Mouse (Mus musculus): ENCODE data around the gene Snrnp70. TPM values are rescaled to one million over a fixed set of nuclear protein-coding genes. Genes with fewer than 3 reads are reported as not detected.
A peak's percentile ranks its signal among the peaks of the same experiment; 100 is the strongest.

Gene Snrnp70
- polyA plus RNA-seq, 1 experiment = 807 TPM

GRCm38 (mm10) chr7:45353041-45353440 is 42.5 kb downstream of the Snrnp70 start:
- Histone ChIP-seq H3K27me3 (ENCODE audit: control insufficient read depth, insufficient read depth, low read length) (no peaks in the 10 kb centered on the region), H3K4me1 (ENCODE audit: control insufficient read depth, insufficient read depth, low read length) (no peaks in the 10 kb centered on the region), H3K4me3 (replicated peaks; ENCODE audit: insufficient read depth, low read depth, low read length) (no peak overlapping the region), H3K27ac (ENCODE audit: insufficient read depth, low read length) (no peak overlapping the region)
- no peak for TF ChIP-seq CTCF (IDR thresholded peaks at IDR 0.05; ENCODE audit: borderline replicate concordance, insufficient read depth, low read depth, low read length)
- TF ChIP-seq POLR2A (IDR thresholded peaks at IDR 0.05; ENCODE audit: borderline replicate concordance, insufficient read depth, low read length) = no peak
- WGBS = 41% methylated on average over 5 of the region's 5 CpGs
- DNase-seq = no peak

- no peak overlapping the region for H3K4me3 ChIP-seq (replicated peaks; ENCODE audit: insufficient read depth, low read depth, low read length)
- no peaks in the 10 kb centered on the region for H3K27me3 ChIP-seq (ENCODE audit: control insufficient read depth, insufficient read depth, low read length)
- no peaks in the 10 kb centered on the region for H3K4me1 ChIP-seq (ENCODE audit: control insufficient read depth, insufficient read depth, low read length)
- no peak overlapping the region for H3K27ac ChIP-seq (ENCODE audit: insufficient read depth, low read length)
- no peak for DNase-seq
- 70% methylated on average over 13 of the region's 13 CpGs for WGBS
- TF ChIP-seq CTCF (IDR thresholded peaks at IDR 0.05; ENCODE audit: borderline replicate concordance, insufficient read depth, low read depth, low read length) (no peak), POLR2A (IDR thresholded peaks at IDR 0.05; ENCODE audit: borderline replicate concordance, insufficient read depth, low read length) (no peak)
These were observed 48.6 kb downstream of the Snrnp70 start for GRCm38 (mm10) chr7:45346905-45347304.

- no peak overlapping the region for H3K4me3 ChIP-seq (replicated peaks; ENCODE audit: insufficient read depth, low read depth, low read length)
- no peaks in the 10 kb centered on the region for H3K27me3 ChIP-seq (ENCODE audit: control insufficient read depth, insufficient read depth, low read length)
- WGBS = 43% methylated on average over 13 of the region's 13 CpGs
- H3K4me1 ChIP-seq (ENCODE audit: control insufficient read depth, insufficient read depth, low read length) = no peaks in the 10 kb centered on the region; the same call in 1 of the 2 replicates
- H3K27ac ChIP-seq (ENCODE audit: insufficient read depth, low read length) = no peak overlapping the region
- DNase-seq = no peak
- TF ChIP-seq POLR2A (IDR thresholded peaks at IDR 0.05; ENCODE audit: borderline replicate concordance, insufficient read depth, low read length) = no peak
- peak; percentile 29; the same call in 1 of the 2 replicates for TF ChIP-seq CTCF (IDR thresholded peaks at IDR 0.05; ENCODE audit: borderline replicate concordance, insufficient read depth, low read depth, low read length)
These were observed 52.0 kb downstream of the Snrnp70 start for GRCm38 (mm10) chr7:45343543-45343942.

- TF ChIP-seq POLR2A (IDR thresholded peaks at IDR 0.05; ENCODE audit: borderline replicate concordance, insufficient read depth, low read length) (no peak), CTCF (IDR thresholded peaks at IDR 0.05; ENCODE audit: borderline replicate concordance, insufficient read depth, low read depth, low read length) (no peak)
- 90% methylated on average over 11 of the region's 11 CpGs for WGBS
These were observed 53.5 kb downstream of the Snrnp70 start for GRCm38 (mm10) chr7:45342081-45342480.

GRCm38 (mm10) chr7:45341303-45341702 is 54.2 kb downstream of the Snrnp70 start:
- WGBS = 11% methylated on average over 8 of the region's 8 CpGs
- DNase-seq = peak; percentile 49 to 61
- Histone ChIP-seq H3K4me1 (ENCODE audit: control insufficient read depth, insufficient read depth, low read length) (peaks cover 6% of the 10 kb centered on the region), H3K27ac (ENCODE audit: insufficient read depth, low read length) (no peak overlapping the region), H3K27me3 (ENCODE audit: control insufficient read depth, insufficient read depth, low read length) (no peaks in the 10 kb centered on the region), H3K4me3 (replicated peaks; ENCODE audit: insufficient read depth, low read depth, low read length) (no peak overlapping the region)
- no peak for TF ChIP-seq POLR2A (IDR thresholded peaks at IDR 0.05; ENCODE audit: borderline replicate concordance, insufficient read depth, low read length)
- peak; percentile 58; the same call in 1 of the 2 replicates for TF ChIP-seq CTCF (IDR thresholded peaks at IDR 0.05; ENCODE audit: borderline replicate concordance, insufficient read depth, low read depth, low read length)

More at GRCm38 (mm10) chr7:45342081-45342480, 53.5 kb downstream of the Snrnp70 start:
- Histone ChIP-seq H3K27me3 (ENCODE audit: control insufficient read depth, insufficient read depth, low read length) (no peaks in the 10 kb centered on the region), H3K4me1 (ENCODE audit: control insufficient read depth, insufficient read depth, low read length) (peaks cover 6% of the 10 kb centered on the region), H3K4me3 (replicated peaks; ENCODE audit: insufficient read depth, low read depth, low read length) (no peak overlapping the region), H3K27ac (ENCODE audit: insufficient read depth, low read length) (no peak overlapping the region)
- DNase-seq = no peak

- no peak overlapping the region for H3K4me3 ChIP-seq (replicated peaks; ENCODE audit: insufficient read depth, low read depth, low read length)
- H3K4me1 ChIP-seq (ENCODE audit: control insufficient read depth, insufficient read depth, low read length) = peaks cover 6% of the 10 kb centered on the region
- DNase-seq = no peak
- TF ChIP-seq POLR2A (IDR thresholded peaks at IDR 0.05; ENCODE audit: borderline replicate concordance, insufficient read depth, low read length) (no peak), CTCF (IDR thresholded peaks at IDR 0.05; ENCODE audit: borderline replicate concordance, insufficient read depth, low read depth, low read length) (no peak)
- no peaks in the 10 kb centered on the region for H3K27me3 ChIP-seq (ENCODE audit: control insufficient read depth, insufficient read depth, low read length)
- WGBS = 46% methylated on average over 11 of the region's 11 CpGs
- no peak overlapping the region for H3K27ac ChIP-seq (ENCODE audit: insufficient read depth, low read length)
These were observed 54.9 kb downstream of the Snrnp70 start for GRCm38 (mm10) chr7:45340669-45341068.

- Histone ChIP-seq H3K4me1 (ENCODE audit: control insufficient read depth, insufficient read depth, low read length) (peaks cover 6% of the 10 kb centered on the region), H3K4me3 (replicated peaks; ENCODE audit: insufficient read depth, low read depth, low read length) (peak overlapping the region; percentile 61), H3K27me3 (ENCODE audit: control insufficient read depth, insufficient read depth, low read length) (no peaks in the 10 kb centered on the region), H3K27ac (ENCODE audit: insufficient read depth, low read length) (0 out of 2 replicates have a peak overlapping the region, but pooled peaks have one; percentile 26)
- no peak for DNase-seq
- TF ChIP-seq POLR2A (IDR thresholded peaks at IDR 0.05; ENCODE audit: borderline replicate concordance, insufficient read depth, low read length) (no peak), CTCF (IDR thresholded peaks at IDR 0.05; ENCODE audit: borderline replicate concordance, insufficient read depth, low read depth, low read length) (no peak)
- 33% methylated on average over 11 of the region's 11 CpGs for WGBS
These were observed 55.5 kb downstream of the Snrnp70 start for GRCm38 (mm10) chr7:45340066-45340442.

- H3K27me3 ChIP-seq (ENCODE audit: control insufficient read depth, insufficient read depth, low read length) = no peaks in the 10 kb centered on the region
- TF ChIP-seq CTCF (IDR thresholded peaks at IDR 0.05; ENCODE audit: borderline replicate concordance, insufficient read depth, low read depth, low read length) (peak; percentile 22; the same call in 1 of the 2 replicates), POLR2A (IDR thresholded peaks at IDR 0.05; ENCODE audit: borderline replicate concordance, insufficient read depth, low read length) (no peak)
- 6% methylated on average over 39 of the region's 39 CpGs for WGBS
- peak overlapping the region; percentile 61 for H3K4me3 ChIP-seq (replicated peaks; ENCODE audit: insufficient read depth, low read depth, low read length)
- peak; percentile 69 to 73 for DNase-seq
- H3K4me1 ChIP-seq (ENCODE audit: control insufficient read depth, insufficient read depth, low read length) = peaks cover 6% of the 10 kb centered on the region
- 0 out of 2 replicates have a peak overlapping the region, but pooled peaks have one; percentile 26 for H3K27ac ChIP-seq (ENCODE audit: insufficient read depth, low read length)
These were observed 56.0 kb downstream of the Snrnp70 start for GRCm38 (mm10) chr7:45339410-45340065.

Measured in cerebellum, adult 2 months (tissue).